Mouse (Mus musculus): ENCODE measurements around the gene Calm3.
A peak's percentile ranks its signal among the peaks of the same experiment; 100 is the strongest.

DNA sequence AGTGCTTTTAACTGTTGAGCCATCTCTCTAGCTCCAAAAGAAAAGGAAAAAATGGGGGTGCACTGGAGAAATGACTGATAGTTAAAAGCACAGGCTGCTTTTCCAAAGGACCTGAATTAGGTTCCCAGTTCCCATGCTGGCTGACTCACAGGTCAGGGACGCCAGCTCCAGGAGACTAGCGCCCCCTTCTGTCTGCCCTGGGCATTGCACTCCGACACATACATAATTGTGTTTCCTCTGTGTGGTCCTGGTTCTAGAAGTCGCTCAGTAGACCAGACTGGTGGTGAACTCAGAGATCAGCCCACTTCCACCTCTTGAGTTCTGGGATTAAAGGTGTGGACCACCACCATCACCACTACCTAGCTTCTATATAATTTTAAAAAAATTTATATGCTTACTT is 13.4 kb upstream of the Calm3 start:
- no peak for TF ChIP-seq POLR2A (IDR thresholded peaks at IDR 0.05; ENCODE audit: low read depth, low read length)
- TF ChIP-seq CTCF (conservative IDR thresholded peaks at IDR 0.05; ENCODE audit: insufficient read depth, insufficient read length, low read depth, low read length), result peak; percentile 27; the same call in 1 of the 2 replicates
